Mouse (Mus musculus): Measurements from ENCODE around the gene Arf1.
A peak's percentile ranks its signal among the peaks of the same experiment; 100 is the strongest.

Arf1 gene

GRCm38 (mm10) chr11:59228122-59228953 lies at the start of gene Arf1:
Gene Arf1, minus strand, starts transcription at chr11:59228270.
- DNase-seq = peak; percentile 96

GRCm38 (mm10) chr11:59276877-59277276 lies 48.8 kb upstream of the Arf1 start:
- DNase-seq = no peak

- peak; percentile 18 to 54 for DNase-seq
These were observed 46.1 kb upstream of the Arf1 start for GRCm38 (mm10) chr11:59274184-59274583.

GRCm38 (mm10) chr11:59266727-59267126 lies 38.7 kb upstream of the Arf1 start:
- DNase-seq = no peak

- DNase-seq = no peak
These were observed 37.2 kb upstream of the Arf1 start for GRCm38 (mm10) chr11:59265154-59265813.

- DNase-seq = no peak
These were observed 36.5 kb upstream of the Arf1 start for GRCm38 (mm10) chr11:59264593-59264992.

GRCm38 (mm10) chr11:59263870-59264563 lies 35.9 kb upstream of the Arf1 start:
- peak; percentile 61 to 68 for DNase-seq

- DNase-seq = no peak
These were observed 34.2 kb upstream of the Arf1 start for GRCm38 (mm10) chr11:59262308-59262707.

GRCm38 (mm10) chr11:59260706-59261493 lies 32.8 kb upstream of the Arf1 start:
- peak; percentile 77 to 83 for DNase-seq

- DNase-seq = no peak
These were observed 31.6 kb upstream of the Arf1 start for GRCm38 (mm10) chr11:59259647-59260046.

- no peak for DNase-seq
These were observed 20.0 kb upstream of the Arf1 start for GRCm38 (mm10) chr11:59248101-59248500.

GRCm38 (mm10) chr11:59243856-59244255 lies 15.8 kb upstream of the Arf1 start:
- DNase-seq = no peak

- no peak for DNase-seq
These were observed 13.8 kb upstream of the Arf1 start for GRCm38 (mm10) chr11:59241841-59242240.

- DNase-seq = no peak
These were observed 11.7 kb upstream of the Arf1 start for GRCm38 (mm10) chr11:59239796-59240195.

- DNase-seq = no peak
These were observed 11.3 kb upstream of the Arf1 start for GRCm38 (mm10) chr11:59239428-59239785.

GRCm38 (mm10) chr11:59238525-59239427 lies 10.7 kb upstream of the Arf1 start:
- peak; percentile 90 to 93 for DNase-seq

GRCm38 (mm10) chr11:59232797-59233196 lies 4.7 kb upstream of the Arf1 start:
- no peak for DNase-seq

- DNase-seq = peak; percentile 74 to 80
These were observed 2.2 kb upstream of the Arf1 start for GRCm38 (mm10) chr11:59230144-59230760.

- DNase-seq = peak in 1 of 2 experiments; percentile 71
These were observed 407 bp downstream of the Arf1 start for GRCm38 (mm10) chr11:59227604-59228121.

GRCm38 (mm10) chr11:59226787-59227603 lies 1.1 kb downstream of the Arf1 start:
- DNase-seq = no peak
